Mouse (Mus musculus) left cerebral cortex, postnatal 36 days (tissue): ENCODE data around the gene S1pr3. TPM values are rescaled to one million over a fixed set of nuclear protein-coding genes. Genes with fewer than 3 reads are reported as not detected.

ENCODE experiments used
- DNase-seq, 2 experiments: peaks; one replicate each; pipeline ENCODE4 v3.0.0; 2021 to 2022; ENCODE audit warnings: low spot score in 2 of 2, mixed read lengths in 1 of 2
- intact Hi-C: fragments of 180-260 bp; cut with DNase I; formaldehyde crosslinking; loops from one replicate; pipeline ENCODE4 v1.15.1; 2025
- total RNA-seq, 2 experiments: library from RNA; stranded (reverse); gene quantifications; 2 replicates each; pipeline ENCODE4 v1.2.3; 2021

The S1pr3 gene
- total RNA-seq, 2 experiments from 2014 or later: 6.3 to 7.2 TPM

DNA sequence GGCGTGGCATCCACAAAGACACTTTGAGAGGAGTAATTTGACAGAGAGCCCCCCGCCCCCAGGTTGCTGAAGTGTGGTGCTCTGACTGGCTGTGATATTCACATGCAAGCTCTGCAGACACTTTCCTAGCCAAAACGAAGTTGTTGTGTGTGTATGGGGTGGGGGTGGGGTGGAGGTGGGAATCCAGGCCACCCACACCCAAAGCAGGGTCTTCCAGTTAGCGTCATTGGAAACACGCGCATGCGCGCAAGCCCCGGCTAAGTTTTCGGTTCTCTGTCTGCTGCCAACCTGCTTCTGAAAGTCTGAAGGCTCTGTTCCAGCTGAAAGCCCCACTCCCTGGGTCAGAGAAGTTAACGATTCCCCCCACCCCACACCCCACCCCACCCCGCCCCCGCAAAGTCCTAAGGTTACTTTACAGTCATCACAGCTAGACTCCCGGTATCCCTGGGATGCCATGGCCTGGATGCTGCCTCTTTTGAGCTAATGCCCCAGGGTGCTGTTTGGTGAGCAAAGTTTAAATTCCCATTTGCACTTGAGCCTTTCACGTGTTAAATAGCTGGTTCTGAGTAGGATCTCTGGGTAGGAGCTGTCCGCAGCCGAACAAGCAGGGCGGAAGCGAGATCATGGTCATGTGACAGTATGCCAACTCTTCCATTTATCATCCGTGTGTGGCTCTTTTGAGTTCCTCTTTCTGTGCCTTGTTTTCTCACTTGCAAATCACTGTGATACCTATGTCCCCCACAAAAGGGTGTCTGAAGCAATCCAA, 7.5 kb upstream of the S1pr3 start:
- intact Hi-C loops: no loop called here
- DNase-seq: peak in 1 of 2 experiments; percentile 25

DNA sequence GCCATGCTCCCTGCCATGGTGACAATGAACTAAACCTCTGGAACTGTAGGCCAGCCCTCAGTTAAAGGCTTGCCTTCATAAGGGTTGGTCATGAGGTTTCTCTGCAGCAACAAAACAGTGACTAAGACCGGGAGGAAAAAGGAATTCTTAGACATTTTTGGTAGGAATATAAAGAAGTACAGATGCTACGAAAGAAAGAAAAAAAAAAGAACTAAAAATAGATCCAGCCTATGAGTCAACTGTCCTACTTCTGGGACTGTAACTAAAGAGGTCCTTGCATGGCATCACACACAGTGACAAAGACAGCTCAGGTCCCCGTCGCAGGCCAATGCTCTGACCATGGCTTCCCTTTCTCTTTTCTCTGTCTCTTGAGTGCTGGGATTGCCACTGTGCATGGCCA, 3.9 kb upstream of the S1pr3 start:
- peak in 1 of 2 experiments; percentile 18 for DNase-seq
- intact Hi-C loops: no loop called here

DNA sequence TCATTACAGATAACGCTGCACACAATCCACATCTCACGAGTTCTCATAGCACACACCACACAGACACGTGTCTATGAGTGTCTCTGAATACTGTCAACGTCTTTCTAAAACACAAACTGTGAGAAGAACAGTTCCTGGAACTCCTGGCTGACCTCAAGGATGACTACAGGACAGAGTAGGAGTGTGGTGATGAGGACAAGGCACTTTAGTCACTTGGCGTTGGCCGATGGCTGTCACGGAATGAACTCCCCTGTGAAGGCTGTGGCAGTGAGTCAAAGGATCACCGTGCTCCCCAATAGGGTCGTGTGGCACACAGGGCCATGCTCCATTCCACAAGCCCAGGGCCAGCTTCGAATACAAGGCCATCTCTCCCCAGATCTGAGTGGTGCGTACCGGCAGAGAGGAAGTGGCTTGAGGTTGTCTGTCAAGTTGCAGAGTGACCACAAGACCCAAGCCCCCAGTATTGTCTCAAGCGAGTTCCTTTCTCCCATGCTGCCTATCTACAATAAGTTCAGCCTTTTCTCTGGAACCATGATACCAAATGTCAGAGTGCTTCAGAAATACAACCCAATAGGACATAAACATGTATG, 2.6 kb upstream of the S1pr3 start:
- DNase-seq: no peak
- intact Hi-C loops: loop anchor here (5.0 kb wide), 1 partner anchor 119 kb away; no protein-coding TSS in a partner anchor

DNA sequence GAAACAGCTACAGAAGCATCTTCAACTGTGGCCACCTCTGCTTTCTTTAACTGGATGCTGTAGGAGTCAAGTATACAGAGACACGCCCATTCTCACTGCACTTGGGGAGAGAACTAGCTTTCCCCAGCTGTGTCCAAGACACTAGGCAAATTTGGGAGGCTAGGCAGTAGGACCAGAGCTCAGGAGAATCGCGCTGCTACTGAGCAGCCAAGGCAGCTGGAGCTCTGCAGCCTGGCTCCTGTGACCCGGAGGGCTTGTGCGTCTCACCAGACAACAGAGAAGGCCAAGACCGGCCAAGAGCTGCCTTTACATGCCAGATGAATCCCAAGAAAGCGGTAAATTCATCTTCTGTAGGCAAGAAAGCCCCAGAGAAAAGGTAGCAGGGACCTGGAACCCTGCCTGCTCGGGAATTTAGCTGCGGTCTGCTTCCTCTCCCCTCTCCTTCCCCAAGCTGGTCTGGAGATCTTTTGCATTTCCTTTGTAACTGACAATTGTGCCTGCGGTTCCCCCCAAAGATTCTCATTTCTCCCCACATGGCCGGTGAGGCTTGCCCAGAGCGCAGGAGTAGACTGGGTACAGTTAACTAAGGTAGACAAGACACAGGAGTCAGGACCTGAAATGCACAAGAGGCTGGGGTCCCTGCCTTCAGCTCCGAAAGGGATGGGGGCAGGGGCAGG, 760 bp upstream of the S1pr3 start:
- DNase-seq: no peak
- intact Hi-C loops: loop anchor here (5.0 kb wide), 1 partner anchor 120 kb away; no protein-coding TSS in a partner anchor

DNA sequence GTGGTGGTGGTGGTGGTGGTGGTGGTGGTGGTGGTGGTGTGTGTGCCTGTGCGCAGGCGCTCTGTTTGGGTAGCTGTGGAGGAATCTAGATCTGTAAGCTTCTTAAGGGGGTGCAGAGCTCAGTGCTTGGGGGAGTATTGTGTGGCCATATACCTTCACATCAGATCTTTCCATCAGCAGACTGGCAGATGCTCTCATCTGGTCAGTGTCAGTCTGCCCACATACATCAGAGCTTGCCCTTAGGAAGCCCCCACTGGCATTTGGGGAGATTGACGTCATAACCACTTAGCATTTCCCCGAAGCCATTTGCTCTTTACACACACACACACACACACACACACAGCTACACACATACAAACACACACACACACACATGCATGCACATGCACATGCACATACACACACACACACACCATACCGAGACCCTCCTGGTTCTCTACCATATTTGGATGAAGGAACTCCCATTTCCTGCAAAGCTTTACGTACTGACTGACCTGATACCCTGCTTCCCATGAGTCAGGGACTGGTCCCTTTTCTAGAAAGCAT, 1.6 kb downstream of the S1pr3 start:
- DNase-seq: no peak
- intact Hi-C loops: loop anchor here (5.0 kb wide), 1 partner anchor 123 kb away; no protein-coding TSS in a partner anchor

DNA sequence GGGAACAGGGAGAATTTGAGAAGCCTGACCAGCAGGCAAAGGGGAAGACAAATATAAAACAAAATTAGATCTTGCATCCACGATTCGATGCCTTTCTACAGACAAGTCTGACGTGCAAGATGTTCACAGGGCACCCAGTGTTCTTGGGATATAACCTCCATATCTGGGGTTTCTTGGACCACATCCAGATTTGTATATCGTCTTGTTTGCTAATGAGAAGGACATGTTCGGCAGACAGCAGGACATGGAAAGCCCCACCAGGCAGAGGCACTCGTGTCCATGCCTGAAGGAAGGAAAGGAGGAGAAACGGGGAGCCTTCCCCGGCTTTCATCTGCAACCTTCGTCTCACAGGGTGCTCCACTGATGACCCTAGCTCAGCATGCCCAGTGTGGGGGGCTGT, 2.8 kb downstream of the S1pr3 start:
- no peak for DNase-seq
- intact Hi-C loops: no loop called here

DNA sequence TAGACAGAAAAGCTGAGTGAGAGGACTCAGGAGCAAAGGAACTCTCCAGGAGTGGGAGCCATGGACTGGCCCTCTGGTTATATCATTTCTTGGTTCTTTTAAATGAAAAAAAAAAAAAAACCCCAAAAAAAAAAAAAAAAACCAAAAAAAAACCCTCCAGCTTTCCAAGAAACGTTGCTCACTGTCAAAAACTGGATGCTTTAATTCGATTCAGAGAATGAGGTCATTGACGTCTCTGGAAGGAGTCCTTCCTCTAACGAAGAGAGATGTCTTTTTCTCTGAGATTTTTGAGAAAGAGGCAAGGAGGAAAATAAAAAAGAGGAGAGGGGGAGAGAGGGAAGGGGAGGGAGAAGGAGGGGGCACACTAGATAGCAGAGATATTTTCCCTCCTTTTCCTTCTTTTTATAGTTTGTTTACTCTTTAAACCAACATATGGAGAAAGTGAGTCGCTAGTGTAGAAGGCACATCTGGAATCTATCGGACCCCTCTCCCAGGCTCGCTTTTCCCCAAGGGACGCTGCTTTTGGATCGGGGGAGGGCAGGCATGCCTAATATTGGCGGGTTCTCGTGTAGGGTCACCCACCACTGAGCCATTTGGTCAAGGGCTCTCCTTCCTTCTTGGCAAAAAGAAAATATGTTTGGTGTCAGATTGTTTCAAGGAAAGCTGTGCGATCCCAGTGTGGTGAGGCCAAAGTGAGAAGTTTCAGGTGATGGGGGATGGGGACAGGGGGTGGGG, 3.4 kb downstream of the S1pr3 start:
- intact Hi-C loops: no loop called here
- no peak for DNase-seq

DNA sequence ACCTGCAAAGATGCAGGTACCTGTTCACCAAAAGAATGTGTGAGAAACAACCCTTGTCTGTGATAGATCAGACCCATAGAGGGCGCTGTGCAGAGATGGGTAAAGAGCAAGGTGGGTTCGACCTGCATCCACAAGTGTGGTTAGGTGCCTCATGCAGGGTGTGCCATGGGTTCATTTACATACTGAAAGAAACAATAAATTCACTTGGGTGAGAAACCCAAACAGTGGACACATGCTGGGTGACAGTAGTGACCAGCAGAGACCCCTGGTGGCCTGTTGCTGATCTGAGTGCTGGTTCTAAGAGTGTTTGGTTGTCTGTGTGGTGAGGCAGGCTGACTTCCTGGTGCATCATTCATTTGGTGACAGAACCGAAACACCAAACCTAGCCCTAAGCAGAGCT, 5.0 kb downstream of the S1pr3 start:
- no peak for DNase-seq
- intact Hi-C loops: no loop called here

DNA sequence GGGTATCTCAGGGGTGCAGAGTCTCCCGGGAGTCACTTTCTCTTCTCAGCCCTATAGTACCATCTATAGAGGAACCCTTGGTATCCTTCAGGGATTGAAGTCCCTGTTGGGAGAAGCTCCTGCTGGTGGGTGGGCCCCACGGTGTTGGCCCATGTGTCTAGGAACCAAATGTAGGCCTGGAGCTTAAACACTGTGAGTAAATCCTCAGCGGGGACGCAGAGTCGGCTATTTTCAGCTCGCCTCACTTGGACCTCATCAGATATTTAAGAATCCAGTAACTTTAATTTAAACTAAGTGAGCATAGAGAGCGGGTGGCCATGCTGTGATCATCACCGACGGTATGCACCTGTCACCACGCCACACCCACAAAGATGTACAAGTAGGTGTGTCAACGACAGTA, 8.3 kb downstream of the S1pr3 start:
- DNase-seq: peak in 1 of 2 experiments; percentile 26
- intact Hi-C loops: loop anchor here (5.0 kb wide), 2 partner anchors 224 to 314 kb away; partner anchors contain the start of gene Spin1

DNA sequence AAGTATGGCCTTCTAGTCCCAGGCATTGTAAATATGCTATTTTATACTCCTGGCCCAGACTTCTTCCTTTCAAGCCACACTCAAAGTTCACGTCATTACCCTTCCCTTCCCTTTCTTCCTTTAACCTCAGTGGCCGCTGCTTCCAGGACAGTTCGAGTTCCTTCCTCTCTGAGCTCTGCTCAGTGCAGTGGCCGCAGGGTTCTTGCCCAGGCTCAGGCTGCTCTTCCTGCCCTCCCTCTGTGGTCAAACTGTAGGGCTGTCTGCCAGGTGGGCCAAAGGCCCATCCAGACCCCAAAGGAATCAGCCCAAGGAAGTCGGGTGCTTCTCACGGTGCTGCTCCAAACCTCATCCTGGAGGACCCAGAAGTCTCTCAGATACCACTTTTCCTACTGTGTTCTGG, 9.4 kb downstream of the S1pr3 start:
- DNase-seq: no peak
- intact Hi-C loops: loop anchor here (2.0 to 5.0 kb wide), 4 partner anchors 209 to 469 kb away; partner anchors contain the start of gene Spin1

DNA sequence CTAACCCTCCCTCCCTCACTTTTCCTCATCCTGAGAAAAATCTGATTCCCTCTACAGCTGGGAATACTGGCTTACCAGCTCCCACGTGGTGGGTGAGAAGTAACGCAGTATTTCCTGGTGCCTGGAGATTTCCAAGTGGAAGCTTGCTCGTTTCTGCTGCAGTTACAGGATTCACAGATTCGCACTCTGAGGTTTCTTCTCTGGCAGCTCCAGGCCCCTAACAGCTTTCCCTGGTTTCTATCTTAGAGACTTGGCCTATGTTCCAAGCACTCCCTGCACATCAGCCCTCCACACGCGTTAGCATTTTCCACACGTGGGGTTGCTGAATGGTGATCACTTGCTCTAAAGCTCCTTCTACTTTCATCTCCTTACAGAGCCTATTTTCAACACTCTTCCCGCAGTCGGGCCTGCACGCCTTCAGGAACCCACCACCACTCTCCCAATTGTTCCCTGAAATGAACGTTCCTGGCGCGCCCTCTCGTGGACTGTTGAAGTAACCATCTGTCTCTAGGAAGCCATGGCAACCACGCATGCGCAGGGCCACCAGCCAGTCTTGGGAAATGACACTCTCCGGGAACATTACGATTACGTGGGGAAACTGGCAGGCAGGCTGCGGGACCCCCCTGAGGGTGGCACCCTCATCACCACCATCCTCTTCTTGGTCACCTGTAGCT, 10.0 kb downstream of the S1pr3 start:
- DNase-seq: peak; percentile 94 to 96
- intact Hi-C loops: loop anchor here (2.0 to 5.0 kb wide), 4 partner anchors 210 to 470 kb away; partner anchors contain the start of gene Spin1

DNA sequence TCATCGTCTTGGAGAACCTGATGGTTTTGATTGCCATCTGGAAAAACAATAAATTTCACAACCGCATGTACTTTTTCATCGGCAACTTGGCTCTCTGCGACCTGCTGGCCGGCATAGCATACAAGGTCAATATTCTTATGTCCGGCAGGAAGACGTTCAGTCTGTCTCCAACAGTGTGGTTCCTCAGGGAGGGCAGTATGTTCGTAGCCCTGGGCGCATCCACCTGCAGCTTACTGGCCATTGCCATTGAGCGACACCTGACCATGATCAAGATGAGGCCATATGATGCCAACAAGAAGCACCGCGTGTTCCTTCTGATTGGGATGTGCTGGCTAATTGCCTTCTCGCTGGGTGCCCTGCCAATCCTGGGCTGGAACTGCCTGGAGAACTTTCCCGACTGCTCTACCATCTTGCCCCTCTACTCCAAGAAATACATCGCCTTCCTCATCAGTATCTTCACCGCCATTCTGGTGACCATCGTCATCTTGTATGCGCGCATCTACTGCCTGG, 10.6 kb downstream of the S1pr3 start:
- intact Hi-C loops: loop anchor here (2.0 to 5.0 kb wide), 4 partner anchors 210 to 470 kb away; partner anchors contain the start of gene Spin1
- no peak for DNase-seq

DNA sequence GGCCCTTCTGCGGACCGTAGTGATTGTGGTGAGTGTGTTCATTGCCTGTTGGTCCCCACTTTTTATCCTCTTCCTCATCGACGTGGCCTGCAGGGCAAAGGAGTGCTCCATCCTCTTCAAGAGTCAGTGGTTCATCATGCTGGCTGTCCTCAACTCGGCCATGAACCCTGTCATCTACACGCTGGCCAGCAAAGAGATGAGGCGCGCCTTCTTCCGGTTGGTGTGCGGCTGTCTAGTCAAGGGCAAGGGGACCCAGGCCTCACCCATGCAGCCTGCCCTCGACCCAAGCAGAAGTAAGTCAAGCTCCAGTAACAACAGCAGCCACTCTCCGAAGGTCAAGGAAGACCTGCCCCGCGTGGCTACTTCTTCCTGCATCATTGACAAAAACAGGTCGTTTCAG, 11.1 kb downstream of the S1pr3 start:
- DNase-seq: no peak
- intact Hi-C loops: loop anchor here (2.0 to 5.0 kb wide), 4 partner anchors 211 to 471 kb away; partner anchors contain the start of gene Spin1

DNA sequence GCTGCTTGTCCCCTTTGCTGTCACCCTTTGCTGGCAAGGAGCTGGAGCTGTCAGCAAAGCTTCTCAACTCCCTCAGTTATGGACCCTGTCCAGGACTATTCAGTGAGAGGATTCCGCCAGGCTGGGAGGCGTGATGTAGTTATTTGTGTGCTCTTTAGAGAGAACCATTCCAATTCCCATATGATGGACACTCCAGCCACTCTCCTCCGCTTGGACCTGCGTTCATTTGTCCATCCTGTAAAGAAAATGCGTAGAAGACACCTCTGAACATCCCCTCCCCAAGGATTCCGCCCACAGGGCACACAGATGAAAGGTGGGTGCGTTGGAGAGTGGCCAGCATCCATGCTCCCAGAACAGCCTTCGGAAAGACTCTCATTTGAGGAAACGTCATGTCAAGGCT, 12.4 kb downstream of the S1pr3 start:
- DNase-seq: peak; percentile 57 to 69
- intact Hi-C loops: loop anchor here (5.0 kb wide), 1 partner anchor 196 kb away; no protein-coding TSS in a partner anchor

DNA sequence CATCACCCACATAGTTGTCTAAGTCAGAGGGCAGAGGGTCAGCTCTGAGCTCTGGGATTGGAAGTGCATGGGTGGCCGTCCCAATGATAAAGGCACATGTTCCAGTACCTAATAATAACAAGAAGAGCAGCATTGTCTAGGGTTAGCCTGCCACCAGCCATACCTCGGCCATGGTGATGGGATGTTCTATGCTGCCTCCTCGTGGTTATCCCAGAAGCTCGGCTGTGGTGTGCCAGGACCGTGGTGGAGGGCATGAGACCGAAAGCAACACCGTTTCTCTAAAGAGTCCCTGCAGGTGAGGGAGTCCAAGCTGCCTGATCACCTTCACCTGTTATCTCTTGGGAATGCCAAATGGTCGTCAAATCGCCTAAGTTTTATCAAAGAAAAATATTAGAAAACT, 15.2 kb downstream of the S1pr3 start:
- no peak for DNase-seq
- intact Hi-C loops: loop anchor here (5.0 kb wide), 1 partner anchor 194 kb away; no protein-coding TSS in a partner anchor

DNA sequence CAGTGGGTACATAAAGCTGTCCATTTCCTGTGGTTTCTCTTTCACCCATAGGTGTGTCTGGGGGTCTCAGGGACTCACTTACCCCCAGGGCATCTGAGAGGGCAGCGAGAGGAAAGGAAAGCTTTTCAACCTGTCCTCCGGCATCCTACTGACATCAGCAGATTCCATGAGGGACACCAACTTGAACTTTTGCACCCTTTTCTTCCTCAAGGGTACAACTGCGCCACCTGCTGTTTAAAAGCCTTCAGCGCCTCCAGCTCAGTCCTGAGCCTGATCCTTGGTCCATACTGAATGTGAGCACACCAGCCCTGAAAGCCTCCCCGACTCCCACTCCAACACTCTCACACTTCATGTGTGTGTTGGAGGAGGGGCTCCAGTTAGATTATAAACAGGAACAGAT, 16.2 kb downstream of the S1pr3 start:
- no peak for DNase-seq
- intact Hi-C loops: loop anchor here (5.0 kb wide), 1 partner anchor 193 kb away; no protein-coding TSS in a partner anchor

DNA sequence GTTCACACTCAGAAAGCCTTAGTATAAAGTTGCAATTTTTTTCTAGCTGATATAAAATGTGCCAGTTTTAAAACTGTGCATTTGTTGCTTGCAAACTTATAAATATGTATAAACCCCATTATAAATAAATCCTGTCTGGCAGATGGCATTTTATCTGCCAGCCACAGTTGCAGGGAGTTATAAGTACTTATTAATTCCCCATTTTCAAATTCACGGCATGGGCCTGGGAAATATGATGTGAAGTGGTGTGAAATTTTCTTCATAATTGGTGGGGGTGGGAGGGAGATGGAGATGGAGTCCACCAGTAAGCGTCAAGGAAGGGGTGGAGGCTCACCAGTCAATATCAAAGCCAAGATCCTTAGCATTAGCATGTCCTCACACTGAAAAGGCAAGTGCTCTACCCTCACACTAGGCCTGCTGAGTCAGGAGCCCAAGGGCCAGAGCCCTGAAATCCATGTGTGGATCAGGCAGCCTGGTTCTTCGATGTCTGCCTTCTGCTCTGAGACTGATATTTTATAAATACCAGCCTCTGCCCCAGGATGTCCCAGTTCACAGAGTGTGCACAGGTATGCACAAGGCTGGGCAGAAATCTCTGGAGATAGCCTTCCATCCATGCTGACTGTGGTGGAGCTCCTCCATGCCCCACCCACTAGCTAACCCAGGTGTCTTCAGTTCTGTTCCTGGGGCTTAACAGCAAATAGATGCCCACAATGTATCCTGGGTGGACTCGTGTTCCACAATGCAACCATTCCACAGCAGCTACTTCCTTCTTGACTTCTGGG, 17.4 kb downstream of the S1pr3 start:
- intact Hi-C loops: no loop called here
- no peak for DNase-seq

DNA sequence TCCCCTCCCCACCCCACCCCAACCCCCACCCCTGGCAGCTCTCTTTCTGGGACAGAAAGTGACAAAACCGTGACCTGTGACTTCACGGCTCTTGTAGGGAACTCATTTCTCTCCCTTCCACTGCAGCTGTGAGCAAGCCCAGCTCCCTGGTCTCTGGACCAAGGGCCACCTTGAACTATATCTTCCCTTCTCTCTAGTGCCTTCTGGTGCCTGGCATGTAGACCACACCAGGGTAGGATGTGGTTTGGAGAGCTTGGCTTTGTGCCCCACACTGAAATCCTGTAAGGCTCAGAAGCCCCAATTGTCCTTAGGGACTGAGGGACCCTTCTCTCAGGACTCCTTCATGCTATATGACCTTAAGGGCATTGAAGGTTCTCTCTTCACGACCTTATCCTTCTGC, 24.9 kb downstream of the S1pr3 start:
- DNase-seq: no peak
- intact Hi-C loops: no loop called here
